Comparison of ENCODE assay signal across 15 mouse cellular contexts in genomic region chr11:88506544-88507419, GRCm38 (mm10).
DNase-seq lines count a peak whose midpoint lies in the region; ATAC-seq lines count a peak whose summit lies in the region.
"Had no signal": no experiment of that assay in that cellular context is flagged by ENCODE, and none has a peak within 500 bp of the region (broad histone marks: within the 10 kb centered on the region; RNA-seq: fewer than 3 reads in every experiment).

No protein-coding gene starts in this region.

- 27% methylated on average over 5 of the region's 5 CpGs for WGBS in kidney, embryonic 16.5 days
- 56% methylated on average over 5 of the region's 5 CpGs for WGBS in forebrain, embryonic 11.5 days
- WGBS in hindbrain, embryonic 12.5 days, result 36% methylated on average over 5 of the region's 5 CpGs
- 59% methylated on average over 5 of the region's 5 CpGs for WGBS in midbrain, embryonic 15.5 days

- no peaks in the 10 kb centered on the region for H3K27me3 ChIP-seq in kidney, embryonic 16.5 days (ENCODE audit: insufficient read depth, low read length)
- no peaks in the 10 kb centered on the region for H3K27me3 ChIP-seq in forebrain, embryonic 11.5 days (ENCODE audit: control insufficient read depth, insufficient read depth, low read length)
- H3K27me3 ChIP-seq in hindbrain, embryonic 12.5 days, result no peaks in the 10 kb centered on the region
- no peaks in the 10 kb centered on the region for H3K27me3 ChIP-seq in midbrain, embryonic 15.5 days (replicated peaks)
- H3K27me3 ChIP-seq: CH12.LX had no signal

- H3K4me2 ChIP-seq in kidney, embryonic 16.5 days (replicated peaks; ENCODE audit: low read depth, low read length), result no peak overlapping the region
- H3K4me2 ChIP-seq in forebrain, embryonic 11.5 days (ENCODE audit: low read depth, low read length, severe bottlenecking), result no peak overlapping the region
- no peak overlapping the region for H3K4me2 ChIP-seq in hindbrain, embryonic 12.5 days (replicated peaks)
- no peak overlapping the region for H3K4me2 ChIP-seq in midbrain, embryonic 15.5 days

- DNase-seq in kidney, adult 11 months, result no peak
- DNase-seq in forebrain, embryonic 11.5 days (ENCODE audit: low spot score), result no peak
- no peak for DNase-seq in adrenal gland, postnatal 14 days
- DNase-seq in gastrocnemius, adult 8-10 months (ENCODE audit: low spot score in 2 of 2), result no peak
- DNase-seq: cerebellum, adult 9-10 months; layer of hippocampus, adult 9-11 months; lung, postnatal 36 days; right cerebral cortex, adult 18-20 months; thymus, postnatal 14 days had no signal

- no peaks in the 10 kb centered on the region for H3K36me3 ChIP-seq in kidney, embryonic 16.5 days (ENCODE audit: insufficient read depth, low read length)
- no peaks in the 10 kb centered on the region for H3K36me3 ChIP-seq in forebrain, embryonic 11.5 days (ENCODE audit: control insufficient read depth, insufficient read depth, low read length)
- no peaks in the 10 kb centered on the region for H3K36me3 ChIP-seq in hindbrain, embryonic 12.5 days
- no peaks in the 10 kb centered on the region for H3K36me3 ChIP-seq in midbrain, embryonic 15.5 days (replicated peaks)

- H3K27ac ChIP-seq in kidney, embryonic 16.5 days (ENCODE audit: low read length), result peak overlapping the region; percentile 56
- peak overlapping the region; percentile 33 for H3K27ac ChIP-seq in forebrain, embryonic 11.5 days (ENCODE audit: low read depth, low read length)
- peak overlapping the region; percentile 81 for H3K27ac ChIP-seq in hindbrain, embryonic 12.5 days
- H3K27ac ChIP-seq in midbrain, embryonic 15.5 days, result peak overlapping the region; percentile 28

- ATAC-seq in kidney, embryonic 16.5 days (ENCODE audit: low FRiP score, low TSS enrichment), result peak; percentile 80
- ATAC-seq in forebrain, embryonic 11.5 days (replicated peaks; ENCODE audit: low FRiP score), result no peak
- peak; percentile 56 for ATAC-seq in hindbrain, embryonic 12.5 days (ENCODE audit: low FRiP score)
- ATAC-seq in midbrain, embryonic 15.5 days (replicated peaks), result 0 out of 2 replicates have a peak, but pooled peaks have one; percentile 24
- ATAC-seq: intestine, embryonic 16.5 days had no signal

- H3K4me3 ChIP-seq in kidney, embryonic 16.5 days (ENCODE audit: low read length), result no peak overlapping the region
- no peak overlapping the region for H3K4me3 ChIP-seq in forebrain, embryonic 11.5 days (ENCODE audit: low read depth, low read length)
- H3K4me3 ChIP-seq in hindbrain, embryonic 12.5 days, result no peak overlapping the region
- no peak overlapping the region for H3K4me3 ChIP-seq in midbrain, embryonic 15.5 days
- H3K4me3 ChIP-seq: myocyte had no signal

- no peaks in the 10 kb centered on the region for H3K9me3 ChIP-seq in kidney, embryonic 16.5 days (ENCODE audit: low read length)
- H3K9me3 ChIP-seq in forebrain, embryonic 11.5 days (ENCODE audit: control insufficient read depth, low read length), result no peaks in the 10 kb centered on the region
- H3K9me3 ChIP-seq in hindbrain, embryonic 12.5 days (replicated peaks), result no peaks in the 10 kb centered on the region
- no peaks in the 10 kb centered on the region for H3K9me3 ChIP-seq in midbrain, embryonic 15.5 days

- H3K9ac ChIP-seq in kidney, embryonic 16.5 days (replicated peaks; ENCODE audit: low read length), result no peak overlapping the region
- no peak overlapping the region for H3K9ac ChIP-seq in forebrain, embryonic 11.5 days (ENCODE audit: low read length)
- no peak overlapping the region for H3K9ac ChIP-seq in hindbrain, embryonic 12.5 days
- no peak overlapping the region for H3K9ac ChIP-seq in midbrain, embryonic 15.5 days

- H3K4me1 ChIP-seq in kidney, embryonic 16.5 days (ENCODE audit: insufficient read depth, low read length), result peaks cover 19% of the 10 kb centered on the region
- H3K4me1 ChIP-seq in forebrain, embryonic 11.5 days (replicated peaks; ENCODE audit: control insufficient read depth, insufficient read depth, low read length), result peaks cover 13% of the 10 kb centered on the region
- H3K4me1 ChIP-seq in hindbrain, embryonic 12.5 days, result peaks cover 64% of the 10 kb centered on the region
- peaks cover 48% of the 10 kb centered on the region for H3K4me1 ChIP-seq in midbrain, embryonic 15.5 days

Comparison
In these comparisons a context has a peak if more than half of its experiments do, and no peak if none do; other contexts are left out.
1. H3K27ac ChIP-seq: peak in every context shown above with its lines; median percentile 81 in hindbrain, embryonic 12.5 days; 56 in kidney, embryonic 16.5 days; 33 in forebrain, embryonic 11.5 days; 28 in midbrain, embryonic 15.5 days.